Mouse (Mus musculus) midbrain, embryonic 16.5 days (tissue): ENCODE results near the gene Pip4k2a. TPM values are rescaled to one million over a fixed set of nuclear protein-coding genes. Genes with fewer than 3 reads are reported as not detected.

Experiments
- ATAC-seq: fragments of 200-750 bp; cut with Nextera tagmentation; 2 replicates; pipeline ENCODE4 v1.8.0; 2017; ENCODE audit warnings: moderate TSS enrichment
- H3K27ac ChIP-seq: fragments of 300-500 bp; sonication (generic); 2 replicates; pipeline ENCODE4 v1.5.1; 2014; ENCODE audit warnings: mild to moderate bottlenecking, low read length, mixed read lengths
- H3K27me3 ChIP-seq: fragments of 300-500 bp; sonication (generic); 2 replicates; pipeline ENCODE4 v1.6.1; 2014; ENCODE audit warnings: low read depth, low read length, mixed read lengths; ENCODE audit not compliant: control insufficient read depth, insufficient read depth
- H3K36me3 ChIP-seq: fragments of 300-500 bp; sonication (generic); 2 replicates; pipeline ENCODE4 v1.6.1; 2014; ENCODE audit warnings: mild to moderate bottlenecking, low read length, moderate library complexity, mixed read lengths; ENCODE audit not compliant: control insufficient read depth, insufficient read depth
- H3K4me1 ChIP-seq: fragments of 300-500 bp; sonication (generic); 2 replicates; pipeline ENCODE4 v1.6.1; 2014; ENCODE audit warnings: mild to moderate bottlenecking, low read length, mixed read lengths; ENCODE audit not compliant: control insufficient read depth, insufficient read depth
- H3K4me2 ChIP-seq: fragments of 300-500 bp; sonication (generic); 2 replicates; pipeline ENCODE4 v1.6.1; 2014; ENCODE audit warnings: mild to moderate bottlenecking, low read length, mixed read lengths
- H3K4me3 ChIP-seq: fragments of 300-500 bp; sonication (generic); 2 replicates; pipeline ENCODE4 v1.5.1; 2014; ENCODE audit warnings: low read depth, mild to moderate bottlenecking, low read length, moderate library complexity, mixed read lengths
- H3K9ac ChIP-seq: fragments of 300-500 bp; sonication (generic); 2 replicates; pipeline ENCODE4 v1.6.1; 2014; ENCODE audit warnings: low read depth, low read length, mixed read lengths
- H3K9me3 ChIP-seq: fragments of 300-500 bp; sonication (generic); replicated peaks from 2 replicates; pipeline ENCODE4 v1.6.1; 2014; ENCODE audit warnings: mild to moderate bottlenecking, low read length, mixed read lengths; ENCODE audit not compliant: control insufficient read depth, poor library complexity, severe bottlenecking
- WGBS: fragments of 180-500 bp; shearing (Covaris S2); extraction: QIAGEN DNeasy Blood & Tissue Kit; methylation state at CpG from one replicate; pipeline ENCODE4 v1.1.7; 2014; 5-methylcytosine and 5-hydroxymethylcytosine counted together
- polyA plus RNA-seq: library from polyadenylated mRNA; unstranded; fragments of >200 nt; fragmentation: Nextera tagmentation; extraction: Ambion mirVana; gene quantifications from 2 replicates; pipeline ENCODE4 v1.2.1, GENCODE M21; 2015

The Pip4k2a gene
- polyA plus RNA-seq, 1 experiment from 2014 or later = 10.0 TPM

GRCm38 (mm10) chr2:18940693-18941270, 57.1 kb downstream of the Pip4k2a start:
- whole genome bisulfite sequencing = 81% methylated on average over 12 of the region's 12 CpGs
- H3K27ac ChIP-seq = no peak overlapping the region

GRCm38 (mm10) chr2:18938923-18939329, 59.0 kb downstream of the Pip4k2a start:
- Histone ChIP-seq H3K9me3 (no peaks in the 10 kb centered on the region), H3K9ac (no peak overlapping the region), H3K4me2 (no peak overlapping the region), H3K27me3 (no peaks in the 10 kb centered on the region), H3K4me1 (peaks cover 13% of the 10 kb centered on the region), H3K36me3 (no peaks in the 10 kb centered on the region), H3K27ac (no peak overlapping the region), H3K4me3 (no peak overlapping the region)
- ATAC-seq = no peak
- WGBS = 14% methylated on average over 8 of the region's 8 CpGs

More at GRCm38 (mm10) chr2:18940693-18941270, 57.1 kb downstream of the Pip4k2a start:
- Histone ChIP-seq H3K9me3 (no peaks in the 10 kb centered on the region), H3K27me3 (no peaks in the 10 kb centered on the region), H3K4me1 (peaks cover 13% of the 10 kb centered on the region), H3K9ac (no peak overlapping the region), H3K36me3 (no peaks in the 10 kb centered on the region), H3K4me3 (no peak overlapping the region), H3K4me2 (no peak overlapping the region)
- no peak for ATAC-seq

GRCm38 (mm10) chr2:18938232-18938631, 59.7 kb downstream of the Pip4k2a start:
- peaks cover 13% of the 10 kb centered on the region for H3K4me1 ChIP-seq
- no peak for ATAC-seq
- no peaks in the 10 kb centered on the region for H3K27me3 ChIP-seq
- H3K9ac ChIP-seq = no peak overlapping the region
- no peaks in the 10 kb centered on the region for H3K9me3 ChIP-seq
- no peak overlapping the region for H3K4me3 ChIP-seq
- H3K36me3 ChIP-seq = no peaks in the 10 kb centered on the region
- H3K4me2 ChIP-seq = no peak overlapping the region
- no peak overlapping the region for H3K27ac ChIP-seq
- WGBS = 43% methylated on average over 1 of the region's 1 CpGs

GRCm38 (mm10) chr2:18937611-18938010, 60.3 kb downstream of the Pip4k2a start:
- 51% methylated on average over 2 of the region's 2 CpGs for WGBS
- 0 out of 2 replicates have a peak, but pooled peaks have one; percentile 37 for ATAC-seq
- no peaks in the 10 kb centered on the region for H3K27me3 ChIP-seq

GRCm38 (mm10) chr2:18936446-18936845, 61.5 kb downstream of the Pip4k2a start:
- Histone ChIP-seq H3K4me2 (no peak overlapping the region), H3K27me3 (no peaks in the 10 kb centered on the region), H3K9ac (no peak overlapping the region), H3K27ac (no peak overlapping the region), H3K9me3 (no peaks in the 10 kb centered on the region), H3K4me3 (no peak overlapping the region), H3K4me1 (peaks cover 13% of the 10 kb centered on the region), H3K36me3 (no peaks in the 10 kb centered on the region)
- no peak for ATAC-seq
- 94% methylated on average over 7 of the region's 7 CpGs for WGBS

More at GRCm38 (mm10) chr2:18937611-18938010, 60.3 kb downstream of the Pip4k2a start:
- Histone ChIP-seq H3K4me2 (no peak overlapping the region), H3K27ac (no peak overlapping the region), H3K4me3 (no peak overlapping the region), H3K9me3 (no peaks in the 10 kb centered on the region), H3K4me1 (peaks cover 13% of the 10 kb centered on the region), H3K36me3 (no peaks in the 10 kb centered on the region), H3K9ac (no peak overlapping the region)

GRCm38 (mm10) chr2:18935581-18936027, 62.3 kb downstream of the Pip4k2a start:
- Histone ChIP-seq H3K36me3 (no peaks in the 10 kb centered on the region), H3K4me1 (peaks cover 13% of the 10 kb centered on the region), H3K27me3 (no peaks in the 10 kb centered on the region), H3K4me2 (no peak overlapping the region), H3K9ac (no peak overlapping the region), H3K9me3 (no peaks in the 10 kb centered on the region), H3K4me3 (no peak overlapping the region), H3K27ac (no peak overlapping the region)
- whole genome bisulfite sequencing = 97% methylated on average over 2 of the region's 2 CpGs
- ATAC-seq = no peak

- no peak overlapping the region for H3K4me3 ChIP-seq
- ATAC-seq = no peak
- peaks cover 12% of the 10 kb centered on the region for H3K4me1 ChIP-seq
- H3K27me3 ChIP-seq = no peaks in the 10 kb centered on the region
- WGBS = 92% methylated on average over 9 of the region's 9 CpGs
- no peak overlapping the region for H3K9ac ChIP-seq
- H3K9me3 ChIP-seq = no peaks in the 10 kb centered on the region
- H3K27ac ChIP-seq = no peak overlapping the region
- no peak overlapping the region for H3K4me2 ChIP-seq
- H3K36me3 ChIP-seq = no peaks in the 10 kb centered on the region
These were observed 63.8 kb downstream of the Pip4k2a start for GRCm38 (mm10) chr2:18934131-18934530.

GRCm38 (mm10) chr2:18933418-18933817, 64.5 kb downstream of the Pip4k2a start:
- peak overlapping the region; percentile 29; the same call in 1 of the 2 replicates for H3K4me2 ChIP-seq
- H3K27me3 ChIP-seq = no peaks in the 10 kb centered on the region
- WGBS = 15% methylated on average over 7 of the region's 7 CpGs
- no peak overlapping the region for H3K9ac ChIP-seq
- no peaks in the 10 kb centered on the region for H3K36me3 ChIP-seq
- H3K4me3 ChIP-seq = no peak overlapping the region
- ATAC-seq = peak; percentile 55; the same call in 1 of the 2 replicates
- peaks cover 5% of the 10 kb centered on the region; the same call in 1 of the 2 replicates for H3K4me1 ChIP-seq
- no peak overlapping the region for H3K27ac ChIP-seq
- H3K9me3 ChIP-seq = no peaks in the 10 kb centered on the region

- no peaks in the 10 kb centered on the region; the same call in 1 of the 2 replicates for H3K4me1 ChIP-seq
- no peak overlapping the region for H3K9ac ChIP-seq
- no peak overlapping the region for H3K4me2 ChIP-seq
- no peaks in the 10 kb centered on the region for H3K36me3 ChIP-seq
- H3K4me3 ChIP-seq = no peak overlapping the region
- no peak overlapping the region for H3K27ac ChIP-seq
- WGBS = 83% methylated on average over 13 of the region's 13 CpGs
- no peak for ATAC-seq
- H3K9me3 ChIP-seq = no peaks in the 10 kb centered on the region
- H3K27me3 ChIP-seq = no peaks in the 10 kb centered on the region
These were observed 67.4 kb downstream of the Pip4k2a start for GRCm38 (mm10) chr2:18930318-18931060.
